Mouse (Mus musculus) forebrain, embryonic 11.5 days (tissue): ENCODE data around the gene B3galt5. TPM values are rescaled to one million over a fixed set of nuclear protein-coding genes. Genes with fewer than 3 reads are reported as not detected.

Source experiments
- ATAC-seq: fragments of 200-750 bp; cut with Nextera tagmentation; replicated peaks from 2 replicates; pipeline ENCODE4 v1.8.0; 2017; ENCODE audit warnings: moderate TSS enrichment; ENCODE audit not compliant: low FRiP score
- DNase-seq: peaks from one replicate; pipeline ENCODE4 v3.0.0-alpha.2; 2017; ENCODE audit warnings: low spot score
- H3K27ac ChIP-seq: fragments of 300-500 bp; sonication (generic); 2 replicates; pipeline ENCODE4 v1.5.1; 2014; ENCODE audit warnings: low read depth, low read length
- H3K27me3 ChIP-seq: fragments of 300-500 bp; sonication (generic); 2 replicates; pipeline ENCODE4 v1.6.1; 2014; ENCODE audit warnings: mild to moderate bottlenecking, low read length, mixed read lengths; ENCODE audit not compliant: control insufficient read depth, insufficient read depth
- H3K36me3 ChIP-seq: fragments of 300-500 bp; sonication (generic); 2 replicates; pipeline ENCODE4 v1.6.1; 2014; ENCODE audit warnings: mild to moderate bottlenecking, low read length, moderate library complexity, mixed read lengths; ENCODE audit not compliant: control insufficient read depth, insufficient read depth
- H3K4me1 ChIP-seq: fragments of 300-500 bp; sonication (generic); replicated peaks from 2 replicates; pipeline ENCODE4 v1.6.1; 2014; ENCODE audit warnings: low read length, mixed read lengths; ENCODE audit not compliant: control insufficient read depth, insufficient read depth
- H3K4me2 ChIP-seq: fragments of 300-500 bp; sonication (generic); 2 replicates; pipeline ENCODE4 v1.6.1; 2014; ENCODE audit warnings: low read depth, mild to moderate bottlenecking, low read length, moderate library complexity, mixed read lengths; ENCODE audit not compliant: severe bottlenecking
- H3K4me3 ChIP-seq: fragments of 300-500 bp; sonication (generic); 2 replicates; pipeline ENCODE4 v1.5.1; 2014; ENCODE audit warnings: low read depth, low read length
- H3K9ac ChIP-seq: fragments of 300-500 bp; sonication (generic); 2 replicates; pipeline ENCODE4 v1.6.1; 2014; ENCODE audit warnings: low read length
- H3K9me3 ChIP-seq: fragments of 300-500 bp; sonication (generic); 2 replicates; pipeline ENCODE4 v1.6.1; 2016; ENCODE audit warnings: low read length, mixed read lengths; ENCODE audit not compliant: control insufficient read depth
- WGBS: fragments of 180-500 bp; shearing (Covaris S2); extraction: QIAGEN DNeasy Blood & Tissue Kit; methylation state at CpG from one replicate; pipeline ENCODE4 v1.1.7; 2014; 5-methylcytosine and 5-hydroxymethylcytosine counted together
- polyA plus RNA-seq: library from polyadenylated mRNA; unstranded; fragments of >200 nt; fragmentation: Nextera tagmentation; extraction: Ambion mirVana; gene quantifications from 2 replicates; pipeline ENCODE4 v1.2.1, GENCODE M21; 2014

Gene B3galt5
- polyA plus RNA-seq, 1 experiment from 2014 or later: 0.41 TPM

DNA sequence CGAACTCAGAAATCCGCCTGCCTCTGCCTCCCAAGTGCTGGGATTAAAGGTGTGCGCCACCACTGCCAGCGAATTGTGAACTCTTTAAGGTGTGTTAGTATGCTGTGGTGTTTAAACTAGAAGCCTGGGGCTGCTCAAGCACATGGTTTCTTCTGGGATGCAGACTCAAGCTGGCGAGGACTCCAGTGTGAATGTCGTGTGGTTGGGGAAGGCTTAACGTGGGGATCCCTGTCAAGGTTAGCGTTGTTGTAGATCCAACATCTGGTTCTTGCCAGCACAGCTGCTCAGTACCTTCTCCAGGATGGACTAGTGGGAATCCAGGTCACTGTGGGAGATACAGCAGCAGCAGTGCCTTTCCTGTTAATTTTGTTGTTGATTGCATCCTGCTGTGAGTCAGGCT, 3.6 kb upstream of the B3galt5 start:
- H3K4me2 ChIP-seq: no peak overlapping the region
- H3K9ac ChIP-seq: no peak overlapping the region
- H3K4me1 ChIP-seq: no peaks in the 10 kb centered on the region; the same call in 1 of the 2 replicates
- no peaks in the 10 kb centered on the region for H3K27me3 ChIP-seq
- H3K9me3 ChIP-seq: no peaks in the 10 kb centered on the region
- H3K4me3 ChIP-seq: no peak overlapping the region
- WGBS: 90% methylated on average over 8 of the region's 8 CpGs
- no peak for DNase-seq
- no peak for ATAC-seq
- no peak overlapping the region for H3K27ac ChIP-seq
- no peaks in the 10 kb centered on the region for H3K36me3 ChIP-seq

DNA sequence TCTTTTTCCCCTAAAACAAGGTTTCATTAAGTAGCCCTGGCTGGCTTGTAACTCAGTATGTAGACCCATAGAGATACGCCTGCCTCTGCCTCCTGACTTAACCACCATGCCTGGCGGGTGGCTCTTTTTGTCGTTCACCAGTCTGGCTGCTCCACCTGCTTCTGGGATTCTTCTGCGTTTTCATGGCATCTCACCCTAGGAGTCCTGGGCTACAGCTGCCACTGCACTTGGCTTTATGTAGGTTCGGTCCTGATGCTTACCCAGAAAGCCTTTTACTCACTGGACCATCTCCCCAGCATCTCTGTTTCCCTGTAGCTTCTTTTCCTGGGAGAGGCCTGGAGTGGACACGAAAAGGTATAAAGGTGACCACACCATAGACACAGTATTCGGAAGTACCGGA, 1.6 kb upstream of the B3galt5 start:
- Histone ChIP-seq H3K4me1 (no peaks in the 10 kb centered on the region; the same call in 1 of the 2 replicates), H3K36me3 (no peaks in the 10 kb centered on the region), H3K27me3 (no peaks in the 10 kb centered on the region), H3K27ac (no peak overlapping the region), H3K4me2 (no peak overlapping the region), H3K4me3 (no peak overlapping the region), H3K9me3 (no peaks in the 10 kb centered on the region), H3K9ac (no peak overlapping the region)
- DNase-seq (no peak), ATAC-seq (no peak)
- 91% methylated on average over 8 of the region's 8 CpGs for WGBS

DNA sequence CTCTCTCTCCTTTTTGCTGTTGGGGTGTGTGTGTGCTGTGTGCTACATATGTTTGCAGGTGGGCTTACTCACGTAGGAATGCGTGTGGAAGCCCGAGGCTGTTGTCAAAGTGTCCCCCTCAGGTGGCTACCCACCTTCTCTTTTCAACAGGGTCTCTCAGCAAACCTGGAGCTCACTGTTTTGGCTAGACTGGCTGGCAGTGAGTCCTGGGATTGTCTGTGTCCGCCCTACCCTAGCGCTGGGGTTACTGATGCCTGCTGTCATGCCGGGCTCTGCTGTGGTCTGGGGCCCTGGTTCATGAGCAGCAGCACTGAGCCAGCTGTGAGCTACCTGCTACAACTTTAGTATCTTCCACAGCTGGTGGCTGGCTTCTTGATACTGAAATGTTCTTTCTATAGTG, 8.9 kb downstream of the B3galt5 start:
- no peaks in the 10 kb centered on the region for H3K27me3 ChIP-seq
- no peaks in the 10 kb centered on the region for H3K4me1 ChIP-seq
- ATAC-seq (no peak), DNase-seq (no peak)
- no peak overlapping the region for H3K4me3 ChIP-seq
- H3K27ac ChIP-seq: no peak overlapping the region
- no peak overlapping the region for H3K4me2 ChIP-seq
- no peaks in the 10 kb centered on the region for H3K9me3 ChIP-seq
- no peak overlapping the region for H3K9ac ChIP-seq
- no peaks in the 10 kb centered on the region for H3K36me3 ChIP-seq
- 84% methylated on average over 6 of the region's 6 CpGs for WGBS

DNA sequence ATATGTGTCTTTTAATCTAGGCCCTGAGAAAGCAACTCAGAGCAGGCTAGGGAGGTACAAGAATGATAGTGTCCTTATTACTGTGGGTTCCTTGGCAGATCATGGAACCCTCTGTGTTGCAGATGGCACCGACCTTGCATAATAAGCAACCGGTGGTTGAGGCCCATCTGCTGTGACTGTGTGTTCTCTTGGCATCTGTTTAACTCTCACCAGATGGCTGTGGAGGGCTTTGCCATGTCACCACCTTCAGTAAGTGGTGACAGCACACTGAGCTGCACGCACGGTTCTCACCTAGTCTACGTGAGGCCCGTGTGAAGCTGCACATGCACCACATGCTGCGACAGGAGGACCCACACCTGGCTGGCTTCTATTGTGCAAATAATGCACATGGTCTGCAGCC, 14.0 kb downstream of the B3galt5 start:
- Histone ChIP-seq H3K9ac (no peak overlapping the region), H3K27ac (no peak overlapping the region), H3K4me1 (no peaks in the 10 kb centered on the region), H3K4me3 (no peak overlapping the region), H3K36me3 (no peaks in the 10 kb centered on the region), H3K27me3 (no peaks in the 10 kb centered on the region), H3K4me2 (no peak overlapping the region), H3K9me3 (no peaks in the 10 kb centered on the region)
- ATAC-seq: no peak
- 86% methylated on average over 7 of the region's 7 CpGs for WGBS
- DNase-seq: no peak

DNA sequence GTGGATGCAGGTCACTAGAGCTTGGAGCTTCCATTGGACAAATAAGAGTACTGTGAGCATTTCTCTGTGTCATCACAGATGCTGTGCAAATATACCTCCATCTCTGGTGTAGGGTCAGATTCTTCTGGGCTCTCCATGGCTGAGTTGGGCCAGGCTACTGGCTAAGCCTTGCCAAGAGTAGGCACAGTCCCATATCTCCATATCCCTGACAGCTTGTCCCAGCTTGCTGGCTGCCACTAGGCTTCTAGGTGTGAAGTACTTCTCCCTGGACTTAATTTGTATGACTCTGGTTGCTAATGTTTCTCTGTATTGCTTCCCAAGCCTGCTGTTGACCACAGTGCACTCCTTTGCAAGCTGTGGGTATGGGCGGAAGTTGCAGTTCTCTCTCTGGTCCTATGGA, 16.5 kb downstream of the B3galt5 start:
- WGBS: 94% methylated on average over 1 of the region's 1 CpGs
- no peak for DNase-seq
- no peak for ATAC-seq

DNA sequence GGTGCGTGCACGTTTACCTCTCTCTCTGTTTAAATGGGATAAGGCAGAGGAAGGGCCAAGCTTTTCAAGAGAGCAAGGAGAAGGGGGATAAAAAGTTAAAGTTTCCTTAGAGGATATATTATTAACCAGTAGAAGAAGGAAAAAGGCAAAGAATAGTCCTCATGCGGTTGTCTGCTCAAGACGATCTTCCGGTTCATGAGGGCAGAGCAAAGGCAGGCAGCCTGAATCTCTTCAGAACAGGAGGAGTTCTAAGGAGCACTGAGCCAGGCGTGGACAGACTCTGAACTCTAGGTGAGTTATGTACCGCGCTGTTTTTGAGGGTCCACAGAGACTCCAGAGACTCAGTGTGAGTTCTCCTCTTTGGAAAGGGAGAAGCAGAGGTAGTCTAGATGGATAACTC, 22.8 kb downstream of the B3galt5 start:
- Histone ChIP-seq H3K4me2 (no peak overlapping the region), H3K4me3 (no peak overlapping the region), H3K9me3 (no peaks in the 10 kb centered on the region), H3K9ac (no peak overlapping the region), H3K27me3 (no peaks in the 10 kb centered on the region), H3K27ac (no peak overlapping the region), H3K36me3 (no peaks in the 10 kb centered on the region), H3K4me1 (no peaks in the 10 kb centered on the region)
- WGBS: 90% methylated on average over 8 of the region's 8 CpGs
- no peak for DNase-seq
- ATAC-seq: no peak

More for the DNA sequence above, 16.5 kb downstream of the B3galt5 start:
- Histone ChIP-seq H3K4me3 (no peak overlapping the region), H3K27me3 (no peaks in the 10 kb centered on the region), H3K9me3 (no peaks in the 10 kb centered on the region), H3K9ac (no peak overlapping the region), H3K4me1 (no peaks in the 10 kb centered on the region), H3K36me3 (no peaks in the 10 kb centered on the region), H3K4me2 (no peak overlapping the region), H3K27ac (no peak overlapping the region)

DNA sequence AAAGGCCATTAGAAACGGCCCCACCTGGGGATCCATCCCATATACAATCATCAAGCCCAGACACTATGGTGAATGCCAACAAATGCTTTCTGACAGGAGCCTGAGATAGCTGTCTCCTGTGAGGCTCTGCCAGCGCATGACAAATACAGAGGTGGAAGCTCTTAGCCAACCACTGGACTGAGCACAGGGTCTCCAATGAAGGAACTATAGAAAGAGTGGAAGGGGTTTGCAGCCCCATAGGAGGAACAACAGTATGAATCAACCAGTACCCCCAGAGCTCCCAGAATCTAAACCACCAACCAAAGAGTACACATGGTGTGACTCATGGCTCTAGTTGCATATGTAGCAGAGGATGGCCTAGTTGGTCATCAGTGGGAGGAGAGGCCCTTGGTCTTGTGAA, 36.1 kb downstream of the B3galt5 start:
- WGBS: 87% methylated on average over 2 of the region's 2 CpGs
- ATAC-seq: no peak

DNA sequence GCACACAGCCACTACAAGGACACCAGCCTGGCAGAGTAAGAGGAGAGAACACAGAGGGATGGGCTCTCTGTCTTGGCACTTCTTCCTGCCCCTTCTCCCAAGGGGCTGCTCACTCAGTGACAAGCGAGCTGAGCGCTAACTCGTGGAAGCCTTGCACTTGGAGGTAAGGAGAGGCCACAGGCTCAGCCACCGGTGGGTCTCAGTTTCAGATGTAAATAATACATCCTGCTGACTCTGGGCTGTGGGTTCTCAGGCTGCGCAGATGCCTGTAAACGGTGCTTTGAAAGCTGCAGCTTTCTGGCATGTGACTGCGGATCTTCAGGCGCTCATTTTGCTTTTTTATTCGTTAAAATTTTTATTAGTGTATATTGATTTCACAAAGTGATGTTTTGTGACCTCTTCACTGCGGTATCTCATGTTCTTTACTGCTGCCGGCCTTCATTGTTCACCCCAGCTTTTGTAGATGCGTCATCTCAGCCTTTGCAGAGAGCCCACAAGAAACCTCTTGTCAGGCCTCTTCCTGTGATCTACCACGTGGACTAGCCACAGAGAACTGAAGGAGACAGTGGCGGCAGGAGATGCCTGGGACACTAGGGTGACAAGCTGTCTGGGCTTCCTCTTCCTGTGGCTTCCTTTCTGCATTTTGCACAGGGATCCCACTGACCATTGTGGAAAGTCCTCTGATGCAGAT, 37.5 kb downstream of the B3galt5 start:
- H3K27ac ChIP-seq: no peak overlapping the region
- H3K9me3 ChIP-seq: no peaks in the 10 kb centered on the region
- ATAC-seq (no peak), DNase-seq (no peak)
- H3K4me2 ChIP-seq: no peak overlapping the region
- H3K4me1 ChIP-seq: no peaks in the 10 kb centered on the region
- no peaks in the 10 kb centered on the region for H3K27me3 ChIP-seq
- H3K36me3 ChIP-seq: no peaks in the 10 kb centered on the region
- H3K9ac ChIP-seq: no peak overlapping the region
- 63% methylated on average over 14 of the region's 14 CpGs for WGBS
- H3K4me3 ChIP-seq: no peak overlapping the region

More for the DNA sequence above, 36.1 kb downstream of the B3galt5 start:
- H3K4me2 ChIP-seq: no peak overlapping the region
- H3K9ac ChIP-seq: no peak overlapping the region
- H3K9me3 ChIP-seq: no peaks in the 10 kb centered on the region
- no peaks in the 10 kb centered on the region for H3K27me3 ChIP-seq
- H3K4me3 ChIP-seq: no peak overlapping the region
- no peak overlapping the region for H3K27ac ChIP-seq
- no peak for DNase-seq
- no peaks in the 10 kb centered on the region for H3K4me1 ChIP-seq
- H3K36me3 ChIP-seq: no peaks in the 10 kb centered on the region

DNA sequence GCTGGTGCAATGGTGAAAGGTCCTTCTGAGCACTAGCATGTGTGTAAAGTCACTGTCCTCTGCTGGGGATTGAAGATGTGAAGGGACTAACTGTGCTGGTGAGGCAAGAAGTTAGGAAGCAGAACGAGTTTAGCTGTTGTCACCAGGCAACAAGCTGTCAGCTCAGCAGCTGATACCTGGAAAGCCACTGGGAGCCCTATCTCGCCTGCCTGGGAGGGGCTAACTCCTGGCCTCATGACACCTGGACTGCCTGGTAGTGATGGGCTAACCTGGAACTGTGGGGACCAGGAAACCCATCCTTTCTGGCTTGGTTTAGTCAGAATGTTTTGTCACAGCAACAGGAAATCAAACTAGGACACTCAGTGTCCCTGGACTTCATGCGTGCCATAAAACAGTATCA, 41.0 kb downstream of the B3galt5 start:
- ATAC-seq (no peak), DNase-seq (no peak)
- H3K36me3 ChIP-seq: no peaks in the 10 kb centered on the region
- no peak overlapping the region for H3K4me2 ChIP-seq
- peaks cover 16% of the 10 kb centered on the region for H3K27me3 ChIP-seq
- no peak overlapping the region for H3K27ac ChIP-seq
- no peak overlapping the region for H3K9ac ChIP-seq
- no peaks in the 10 kb centered on the region for H3K9me3 ChIP-seq
- H3K4me3 ChIP-seq: no peak overlapping the region
- 74% methylated on average over 3 of the region's 3 CpGs for WGBS
- peaks cover 9% of the 10 kb centered on the region; the same call in 1 of the 2 replicates for H3K4me1 ChIP-seq
